8 mouse cellular contexts compared by ENCODE assay signal in the genomic region with DNA sequence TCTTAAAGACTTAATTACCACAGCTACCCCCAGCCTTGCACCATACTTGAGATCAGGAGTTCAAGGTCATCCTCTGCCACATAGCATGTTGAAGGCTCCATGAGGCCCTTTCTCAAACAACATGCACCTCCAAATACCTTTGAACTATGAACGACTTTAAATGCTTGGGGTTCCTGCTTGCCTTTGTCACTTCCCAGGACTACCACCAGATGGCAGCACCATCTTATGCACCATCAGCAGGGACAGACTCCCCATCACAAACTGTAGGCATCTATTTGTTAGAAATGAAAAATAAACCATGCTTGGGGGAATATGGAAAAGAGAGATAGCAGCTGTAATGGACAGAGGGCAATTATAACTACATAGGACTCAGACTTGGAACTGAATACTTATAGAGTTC. TPM values are rescaled to one million over a fixed set of nuclear protein-coding genes. Genes with fewer than 3 reads are reported as not detected.
DNase-seq lines count a peak whose midpoint lies in the region; ATAC-seq and TF ChIP-seq lines count a peak whose summit lies in the region.

No protein-coding gene starts in this region.

- H3K27ac ChIP-seq in bone marrow macrophage, adult 2 months (ENCODE audit: insufficient read depth, low read depth, low read length), result no peak overlapping the region
- no peak overlapping the region for H3K27ac ChIP-seq in limb, embryonic 14.5 days (replicated peaks; ENCODE audit: low read depth, low read length)

- DNase-seq in spleen, adult 18-20 months, result peak; percentile 16 to 54
- DNase-seq in spleen, adult 12 weeks (ENCODE audit: low spot score), result no peak
- peak; percentile 17 for DNase-seq in fibroblast of lung, adult 2 months (ENCODE audit: low read depth)
- DNase-seq in kidney, adult 8-10 months, result peak; percentile 35 to 68
- peak; percentile 50 for DNase-seq in limb, embryonic 14.5 days (ENCODE audit: low spot score)
- peak; percentile 26 for DNase-seq in retina, adult 2 months (ENCODE audit: low read depth, low spot score)
- DNase-seq in urinary bladder, adult 2 months (ENCODE audit: low spot score), result peak; percentile 44

- TF ChIP-seq POLR2A in bone marrow macrophage, adult 2 months (IDR thresholded peaks at IDR 0.05; ENCODE audit: borderline replicate concordance, low read depth, low read length), result no peak
- no peak for TF ChIP-seq POLR2A in limb, embryonic 14.5 days (IDR thresholded peaks at IDR 0.05; ENCODE audit: borderline replicate concordance, extremely low read depth, insufficient read depth, insufficient read length)

- no peaks in the 10 kb centered on the region for H3K4me1 ChIP-seq in bone marrow macrophage, adult 2 months (ENCODE audit: control insufficient read depth, insufficient read depth, low read length)
- no peaks in the 10 kb centered on the region for H3K4me1 ChIP-seq in limb, embryonic 14.5 days (ENCODE audit: control insufficient read depth, insufficient read depth, low read length)

- 0% methylated on average over 1 of the region's 1 CpGs for WGBS in limb, embryonic 14.5 days

- peak; percentile 63 for TF ChIP-seq CTCF in bone marrow macrophage, adult 2 months (IDR thresholded peaks at IDR 0.05; ENCODE audit: low read depth, low read length)

- no peaks in the 10 kb centered on the region for H3K36me3 ChIP-seq in limb, embryonic 14.5 days (ENCODE audit: control insufficient read depth, insufficient read depth, low read length)

- no peaks in the 10 kb centered on the region for H3K9me3 ChIP-seq in limb, embryonic 14.5 days (ENCODE audit: control insufficient read depth, low read length)

- no peak for ATAC-seq in limb, embryonic 14.5 days (ENCODE audit: low FRiP score, low read depth)

- no peak overlapping the region for H3K4me2 ChIP-seq in limb, embryonic 14.5 days (replicated peaks; ENCODE audit: low read depth, low read length, severe bottlenecking)

- no peaks in the 10 kb centered on the region for H3K27me3 ChIP-seq in limb, embryonic 14.5 days (ENCODE audit: control insufficient read depth, insufficient read depth, low read length)

- no peak overlapping the region for H3K4me3 ChIP-seq in bone marrow macrophage, adult 2 months (ENCODE audit: insufficient read depth, low read length)
- H3K4me3 ChIP-seq in limb, embryonic 14.5 days (replicated peaks; ENCODE audit: low read length), result no peak overlapping the region

- H3K9ac ChIP-seq in limb, embryonic 14.5 days (ENCODE audit: low read depth, low read length, severe bottlenecking), result no peak overlapping the region

RNA-seq across cellular contexts. Expression of gene Sh3gl3, which starts 51.9 kb away (rescaled TPM):
- not detected in 2 replicates for polyA plus RNA-seq in bone marrow macrophage, adult 2 months (2012; ENCODE audit: insufficient read depth, insufficient read length, missing spikeins)
- 7.5 and 10.5 TPM in 2 replicates for polyA plus RNA-seq in limb, embryonic 14.5 days (2012; rRNA removed)
- polyA plus RNA-seq in limb, embryonic 14.5 days (2014; fragmentation: Nextera tagmentation; extraction: Ambion mirVana), result 15.1 and 16.7 TPM in 2 replicates
- polyA plus RNA-seq in urinary bladder, adult 2 months (2012; rRNA removed), result 28.4 and 33.2 TPM in 2 replicates
